Mouse (Mus musculus) myocyte (in vitro differentiated cells): ENCODE data around the gene Camk1d. TPM values are rescaled to one million over a fixed set of nuclear protein-coding genes. Genes with fewer than 3 reads are reported as not detected.

Source experiments
- H3K27me3 ChIP-seq: one replicate; pipeline ENCODE4 v1.6.1; 2011; ENCODE audit not compliant: control insufficient read depth, insufficient read depth, insufficient read length
- H3K36me3 ChIP-seq: one replicate; pipeline ENCODE4 v1.6.1; 2011; ENCODE audit not compliant: control insufficient read depth, insufficient read depth
- H3K4me2 ChIP-seq: one replicate; pipeline ENCODE4 v1.6.1; 2011; ENCODE audit warnings: low read depth, control low read depth
- H3K4me3 ChIP-seq: one replicate; pipeline ENCODE4 v1.5.1; 2011; ENCODE audit warnings: mild to moderate bottlenecking, control low read depth, moderate library complexity
- H3K79me2 ChIP-seq: one replicate; pipeline ENCODE4 v1.6.1; 2011; ENCODE audit not compliant: control insufficient read depth, insufficient read depth
- H3ac ChIP-seq: one replicate; pipeline ENCODE4 v1.6.1; 2011; ENCODE audit not compliant: control insufficient read depth, insufficient read length
- CEBPB ChIP-seq: IDR thresholded peaks from 2 replicates; pipeline ENCODE4 v1.6.1; 2011; ENCODE audit warnings: mild to moderate bottlenecking, moderate library complexity; ENCODE audit not compliant: poor library complexity, insufficient read depth, severe bottlenecking
- E2F4 ChIP-seq: IDR thresholded peaks from one replicate; pipeline ENCODE4 v1.6.1; 2011; ENCODE audit warnings: mild to moderate bottlenecking, control low read depth, moderate library complexity; ENCODE audit not compliant: insufficient read depth
- MAX ChIP-seq: IDR thresholded peaks from one replicate; pipeline ENCODE4 v1.6.1; 2011; ENCODE audit warnings: low read depth, mild to moderate bottlenecking, control low read depth
- MYOD1 ChIP-seq, 3 experiments: IDR thresholded peaks; one replicate each; pipeline ENCODE4 v1.6.1; 2011; ENCODE audit warnings: control low read depth in 2 of 3, low read depth in 2 of 3, mild to moderate bottlenecking in 2 of 3, moderate library complexity in 1 of 3; ENCODE audit not compliant: insufficient read length in 2 of 3, control insufficient read depth in 1 of 3
- MYOG ChIP-seq, 3 experiments: IDR thresholded peaks; one replicate each; pipeline ENCODE4 v1.6.1; 2011; ENCODE audit warnings: control low read depth in 2 of 3, low read depth in 2 of 3, mild to moderate bottlenecking in 2 of 3; ENCODE audit not compliant: insufficient read length in 2 of 3, control insufficient read depth in 1 of 3, insufficient read depth in 1 of 3
- POLR2A ChIP-seq: IDR thresholded peaks from one replicate; pipeline ENCODE4 v1.6.1; 2011; ENCODE audit warnings: low read depth, mild to moderate bottlenecking, control low read depth, moderate library complexity; ENCODE audit not compliant: insufficient read length
- POLR2AphosphoS2 ChIP-seq: IDR thresholded peaks from one replicate; pipeline ENCODE4 v1.6.1; 2011; ENCODE audit warnings: low read depth, control low read depth; ENCODE audit not compliant: insufficient read length
- REST ChIP-seq: IDR thresholded peaks from one replicate; pipeline ENCODE4 v1.6.1; 2011; ENCODE audit warnings: mild to moderate bottlenecking, control low read depth, moderate library complexity; ENCODE audit not compliant: insufficient read depth, insufficient read length
- SRF ChIP-seq: IDR thresholded peaks from one replicate; pipeline ENCODE4 v1.6.1; 2011; ENCODE audit warnings: low read depth; ENCODE audit not compliant: control insufficient read depth, insufficient read length
- TCF12 ChIP-seq: IDR thresholded peaks from one replicate; pipeline ENCODE4 v1.6.1; 2011; ENCODE audit warnings: mild to moderate bottlenecking, control low read depth; ENCODE audit not compliant: poor library complexity, insufficient read depth, severe bottlenecking
- TCF3 ChIP-seq: IDR thresholded peaks from one replicate; pipeline ENCODE4 v1.6.1; 2011; ENCODE audit warnings: low read depth, control low read depth; ENCODE audit not compliant: insufficient read length
- USF1 ChIP-seq: IDR thresholded peaks from one replicate; pipeline ENCODE4 v1.6.1; 2011; ENCODE audit warnings: low read depth, mild to moderate bottlenecking, control low read depth, moderate library complexity
- polyA plus RNA-seq: library from polyadenylated mRNA; unstranded; fragments of >200 nt; fragmentation: generic; extraction: Trizol; gene quantifications from one replicate; pipeline ENCODE4 v1.2.1, GENCODE M21; 2012; ENCODE audit warnings: missing spikeins

Gene Camk1d
- polyA plus RNA-seq, 1 experiment: 1.1 TPM

DNA sequence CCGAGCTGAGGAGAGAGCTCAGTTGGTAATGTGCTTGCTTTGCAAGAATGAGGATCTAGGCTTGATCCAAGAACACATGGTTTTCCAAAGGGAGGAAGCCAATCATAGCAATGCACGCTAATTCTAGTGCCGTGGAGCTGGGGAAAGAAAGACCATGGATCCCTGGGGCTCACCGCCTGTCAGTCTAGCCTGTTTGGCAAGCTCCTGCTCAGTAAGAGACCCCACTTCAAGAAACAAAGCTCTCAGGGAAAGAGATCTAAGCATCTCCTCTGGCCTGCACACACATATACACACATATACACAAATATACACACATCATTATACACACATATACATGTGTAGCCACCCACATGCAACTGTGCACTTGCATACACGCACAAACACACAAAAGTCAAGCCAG lies 65.1 kb downstream of the Camk1d start:
- H3K27me3 ChIP-seq: no peaks in the 10 kb centered on the region
- H3K79me2 ChIP-seq: no peaks in the 10 kb centered on the region
- no peak overlapping the region for H3ac ChIP-seq
- no peak overlapping the region for H3K4me3 ChIP-seq
- H3K36me3 ChIP-seq: no peaks in the 10 kb centered on the region
- no peak overlapping the region for H3K4me2 ChIP-seq
- TF ChIP-seq TCF3 (no peak), MYOD1 (IDR thresholded peaks at IDR 0.05; ENCODE audit: control insufficient read depth in 1 of 3, insufficient read length in 2 of 3, low read depth in 2 of 3) (no peak), REST (no peak), MYOG (IDR thresholded peaks at IDR 0.05; ENCODE audit: control insufficient read depth in 1 of 3, insufficient read depth in 1 of 3, insufficient read length in 2 of 3, low read depth in 2 of 3) (no peak), POLR2AphosphoS2 (no peak)

DNA sequence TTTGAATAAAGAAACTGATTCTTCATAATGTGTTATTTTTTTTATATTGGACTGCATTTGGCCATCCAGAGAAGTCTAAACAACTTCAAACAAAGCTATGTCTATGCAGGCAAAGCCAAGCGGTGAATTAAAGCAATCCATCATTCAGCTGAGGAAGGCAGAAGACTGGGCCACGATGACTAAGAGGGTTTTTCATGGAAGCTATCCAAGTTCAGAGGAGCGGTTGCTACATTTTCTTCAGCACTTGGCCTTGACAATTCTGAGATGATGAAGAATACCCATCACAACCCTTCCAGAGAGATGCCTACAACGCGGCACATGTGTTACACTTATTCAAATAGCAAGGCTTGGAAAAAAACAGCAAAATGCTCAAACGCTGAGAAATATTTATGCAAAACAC lies 65.6 kb downstream of the Camk1d start:
- TF ChIP-seq REST (no peak), POLR2AphosphoS2 (no peak), MAX (no peak), E2F4 (no peak), CEBPB (peak; percentile 21; the same call in 1 of the 2 replicates)
- no peak overlapping the region for H3ac ChIP-seq

DNA sequence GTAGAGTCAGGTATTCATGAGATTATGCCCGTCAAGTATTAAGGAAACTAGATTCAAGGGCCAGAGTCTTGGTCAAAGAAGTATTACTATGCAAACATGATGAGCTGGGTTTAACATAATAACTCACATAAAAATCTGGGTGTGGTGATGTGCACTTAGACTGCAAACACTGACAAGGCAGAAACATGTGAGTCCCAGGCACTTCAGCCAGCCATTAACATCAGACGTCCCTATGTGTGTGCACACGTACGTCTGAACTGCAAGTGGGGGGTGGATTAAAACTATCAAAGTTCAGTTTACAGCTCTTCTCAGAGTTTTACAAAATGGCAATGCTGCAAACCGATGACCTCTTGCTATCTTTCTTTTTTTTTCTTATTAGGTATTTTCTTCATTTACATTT lies 68.0 kb downstream of the Camk1d start:
- no peak overlapping the region for H3K4me3 ChIP-seq
- no peak for TF ChIP-seq POLR2A
- TF ChIP-seq E2F4: no peak
- no peak for TF ChIP-seq SRF
- no peak for TF ChIP-seq REST
- no peak for TF ChIP-seq MYOD1 (IDR thresholded peaks at IDR 0.05; ENCODE audit: control insufficient read depth in 1 of 3, insufficient read length in 2 of 3, low read depth in 2 of 3)
- no peak for TF ChIP-seq POLR2AphosphoS2
- no peak for TF ChIP-seq MAX
- no peak for TF ChIP-seq TCF3
- no peak for TF ChIP-seq USF1
- TF ChIP-seq CEBPB: no peak
- no peak for TF ChIP-seq TCF12
- TF ChIP-seq MYOG (IDR thresholded peaks at IDR 0.05; ENCODE audit: control insufficient read depth in 1 of 3, insufficient read depth in 1 of 3, insufficient read length in 2 of 3, low read depth in 2 of 3): no peak
- no peaks in the 10 kb centered on the region for H3K27me3 ChIP-seq
- no peak overlapping the region for H3ac ChIP-seq
- H3K36me3 ChIP-seq: no peaks in the 10 kb centered on the region
- H3K79me2 ChIP-seq: no peaks in the 10 kb centered on the region
- H3K4me2 ChIP-seq: no peak overlapping the region

More for the DNA sequence above, 65.6 kb downstream of the Camk1d start:
- no peaks in the 10 kb centered on the region for H3K79me2 ChIP-seq
- no peaks in the 10 kb centered on the region for H3K27me3 ChIP-seq
- no peaks in the 10 kb centered on the region for H3K36me3 ChIP-seq
- no peak overlapping the region for H3K4me2 ChIP-seq
- no peak overlapping the region for H3K4me3 ChIP-seq

DNA sequence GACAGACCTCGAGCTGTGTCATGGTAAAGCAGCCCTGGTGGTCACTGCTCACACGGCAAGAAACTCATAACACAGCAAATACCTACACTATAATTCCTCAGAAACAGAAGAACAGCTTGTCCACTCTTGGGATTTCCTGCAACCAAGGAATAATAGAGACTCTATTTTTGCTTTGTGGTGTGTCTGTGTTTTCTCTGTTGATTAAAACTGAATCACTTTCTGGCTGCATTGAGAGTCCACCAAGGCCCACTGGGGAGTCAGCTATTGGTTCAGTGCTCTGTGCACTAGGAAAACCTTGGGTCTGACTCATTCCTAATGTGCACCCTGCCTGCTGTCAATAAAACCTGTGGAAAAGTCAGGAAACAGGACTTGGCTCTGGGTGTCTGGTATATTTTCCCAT lies 68.7 kb downstream of the Camk1d start:
- Histone ChIP-seq H3K4me2 (peak overlapping the region; percentile 5), H3K4me3 (no peak overlapping the region)
- TF ChIP-seq USF1: no peak
- no peak for TF ChIP-seq SRF
- no peak for TF ChIP-seq TCF3
- no peak for TF ChIP-seq MYOD1 (IDR thresholded peaks at IDR 0.05; ENCODE audit: control insufficient read depth in 1 of 3, insufficient read length in 2 of 3, low read depth in 2 of 3)
- TF ChIP-seq REST: no peak
- no peak for TF ChIP-seq POLR2AphosphoS2
- TF ChIP-seq MAX: no peak
- no peak for TF ChIP-seq CEBPB
- no peak for TF ChIP-seq MYOG (IDR thresholded peaks at IDR 0.05; ENCODE audit: control insufficient read depth in 1 of 3, insufficient read depth in 1 of 3, insufficient read length in 2 of 3, low read depth in 2 of 3)
- TF ChIP-seq TCF12: no peak
- no peak for TF ChIP-seq E2F4
- no peak for TF ChIP-seq POLR2A

DNA sequence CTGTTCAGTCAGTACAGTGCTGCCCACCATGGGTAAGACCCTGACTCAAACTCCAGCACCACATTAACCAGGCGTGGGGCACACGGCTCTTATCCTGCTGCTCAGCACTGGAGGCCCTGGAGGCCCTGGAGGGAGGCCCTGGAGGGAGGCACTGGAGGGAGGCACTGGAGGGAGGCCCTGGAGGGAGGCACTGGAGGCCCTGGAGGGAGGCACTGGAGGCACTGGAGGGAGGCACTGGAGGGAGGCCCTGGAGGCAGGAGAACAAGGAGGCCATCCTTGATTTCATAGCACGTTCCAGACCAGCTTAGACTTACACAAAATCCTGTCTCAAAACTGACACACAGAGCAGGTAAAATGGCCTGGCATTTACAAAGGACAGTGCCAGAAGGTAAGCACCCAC lies 70.4 kb downstream of the Camk1d start:
- Histone ChIP-seq H3K79me2 (no peaks in the 10 kb centered on the region), H3K36me3 (no peaks in the 10 kb centered on the region)
- TF ChIP-seq POLR2A (no peak), POLR2AphosphoS2 (no peak), USF1 (no peak), REST (no peak), TCF12 (no peak), SRF (no peak), TCF3 (no peak), E2F4 (no peak), CEBPB (no peak)

More for the DNA sequence above, 68.7 kb downstream of the Camk1d start:
- Histone ChIP-seq H3K36me3 (no peaks in the 10 kb centered on the region), H3ac (no peak overlapping the region), H3K79me2 (no peaks in the 10 kb centered on the region), H3K27me3 (no peaks in the 10 kb centered on the region)

More for the DNA sequence above, 70.4 kb downstream of the Camk1d start:
- H3K4me2 ChIP-seq: no peak overlapping the region
- no peak overlapping the region for H3ac ChIP-seq
- no peaks in the 10 kb centered on the region for H3K27me3 ChIP-seq
- no peak overlapping the region for H3K4me3 ChIP-seq
